Mouse (Mus musculus) inflammation-experienced regulatory T-cells, adult 6 months (primary cell): ENCODE results near the gene Nudt17. TPM values are rescaled to one million over a fixed set of nuclear protein-coding genes. Genes with fewer than 3 reads are reported as not detected.
"Not testable (repeated sequence)": the region's sequence is repeated elsewhere in the genome, so short reads cannot be mapped to it uniquely, and the experiment has no call there.

Experiments
- ATAC-seq: one replicate; pipeline ENCODE4 v1.8.0; 2017
- polyA plus RNA-seq, 3 experiments: library from polyadenylated mRNA; unstranded; fragments of 100-300 nt; shearing (Covaris generic); gene quantifications; one replicate each; pipeline ENCODE4 v1.2.1; 2017

The Nudt17 gene
- polyA plus RNA-seq = 1 to 10 TPM in 2 of 3 experiments, under 1 TPM in 1; 0.86 to 2.5 (median 1.3) TPM

DNA sequence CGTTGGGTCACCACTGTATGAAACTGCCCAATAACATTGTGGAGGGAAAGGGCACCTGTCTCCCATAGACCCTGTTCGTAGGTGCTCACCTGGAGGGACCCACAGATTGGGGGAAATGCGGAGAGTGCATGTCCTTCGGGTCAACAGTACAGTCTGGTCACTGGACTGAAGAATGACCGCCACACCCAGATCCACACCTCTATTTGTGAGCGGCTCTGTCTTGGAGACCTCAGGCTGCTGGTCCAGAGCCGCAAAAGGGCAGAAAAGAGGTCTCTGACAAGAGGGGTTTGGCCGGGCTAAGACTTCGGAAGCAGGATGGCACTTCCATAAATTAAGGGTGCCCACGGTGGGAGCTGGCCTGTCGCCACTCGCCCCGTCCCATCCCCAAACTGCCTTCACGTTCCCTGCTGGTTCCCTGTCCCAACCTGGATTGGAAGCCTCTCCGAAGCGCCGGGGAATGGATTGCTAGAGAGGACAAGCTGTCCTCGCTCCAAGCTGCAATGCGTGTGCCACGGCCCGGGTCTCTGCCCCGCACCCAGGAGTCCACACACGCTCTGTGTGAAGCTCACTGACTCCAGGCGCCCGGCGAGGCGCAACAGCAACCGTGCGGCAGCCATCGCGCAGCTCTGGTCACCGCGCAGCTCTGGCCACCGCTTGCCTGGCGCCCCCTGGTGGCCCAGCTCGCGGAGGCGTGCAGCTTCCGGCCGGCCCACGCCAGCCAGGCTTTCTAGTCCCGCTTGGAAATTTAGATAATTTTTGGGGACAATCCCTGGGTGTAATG is at the start of gene Nudt17:
Gene Nudt17 (minus strand): TSS at position 660 of the 781 bp plus-strand sequence.
- ATAC-seq = peak; percentile 75

DNA sequence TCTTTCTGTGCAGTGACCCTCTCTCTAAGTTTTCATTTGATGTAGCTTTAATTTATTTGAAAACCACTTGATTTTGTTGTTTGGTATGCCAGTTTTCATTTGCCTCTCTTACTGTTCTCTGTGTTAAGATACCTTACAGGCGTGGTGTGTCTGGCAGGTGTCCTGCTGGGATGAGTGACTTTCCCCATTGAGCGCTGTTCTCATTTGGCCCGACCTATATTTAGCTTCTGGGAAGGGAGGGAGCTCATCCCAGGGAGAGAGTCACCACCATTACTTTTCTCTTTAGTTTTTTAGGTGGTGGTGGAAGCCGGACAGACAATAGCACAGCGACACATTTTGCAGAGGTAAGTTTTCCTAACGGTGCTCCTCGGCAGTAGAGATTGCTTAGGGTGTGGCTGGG is 49.3 kb upstream of the Nudt17 start:
- no peak for ATAC-seq

DNA sequence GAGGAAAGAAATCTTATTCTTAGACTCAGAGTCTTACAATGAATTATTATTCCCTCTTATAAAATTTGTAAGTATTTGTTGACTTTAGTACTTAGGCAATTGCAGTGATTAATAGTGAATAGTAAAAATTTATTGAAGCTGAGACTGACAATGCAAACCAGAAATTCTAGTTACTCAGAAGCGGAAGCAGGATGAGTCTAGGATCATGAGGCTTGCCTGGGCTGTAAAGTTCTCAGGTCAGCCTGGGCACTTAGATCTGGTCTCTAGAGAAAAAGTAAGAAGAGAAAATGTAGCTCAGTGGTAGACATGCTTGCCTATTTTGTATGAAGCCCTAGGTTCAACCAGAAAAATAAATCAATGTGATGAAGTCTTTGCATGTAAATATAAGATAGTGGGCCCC is 47.6 kb upstream of the Nudt17 start:
- no peak for ATAC-seq

DNA sequence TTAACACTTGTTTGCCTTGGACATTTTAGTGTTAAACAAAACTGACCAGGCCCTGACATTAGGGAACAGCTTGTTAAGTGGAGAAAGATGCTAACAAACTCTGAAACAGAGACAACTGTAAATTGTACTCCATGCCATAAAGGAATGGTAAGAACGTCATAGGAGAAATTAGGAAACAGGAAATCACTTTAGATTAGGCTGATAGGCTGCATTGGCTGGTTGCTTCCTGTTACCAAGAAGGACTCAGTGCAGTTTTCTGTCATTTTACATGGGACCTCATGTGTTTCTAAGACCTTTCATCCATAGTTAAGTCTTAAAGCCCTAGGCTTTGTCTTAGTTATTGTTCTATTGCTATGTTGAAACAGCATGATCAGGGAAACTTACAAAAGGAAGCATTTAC is 38.5 kb upstream of the Nudt17 start:
- peak; percentile 84 for ATAC-seq

DNA sequence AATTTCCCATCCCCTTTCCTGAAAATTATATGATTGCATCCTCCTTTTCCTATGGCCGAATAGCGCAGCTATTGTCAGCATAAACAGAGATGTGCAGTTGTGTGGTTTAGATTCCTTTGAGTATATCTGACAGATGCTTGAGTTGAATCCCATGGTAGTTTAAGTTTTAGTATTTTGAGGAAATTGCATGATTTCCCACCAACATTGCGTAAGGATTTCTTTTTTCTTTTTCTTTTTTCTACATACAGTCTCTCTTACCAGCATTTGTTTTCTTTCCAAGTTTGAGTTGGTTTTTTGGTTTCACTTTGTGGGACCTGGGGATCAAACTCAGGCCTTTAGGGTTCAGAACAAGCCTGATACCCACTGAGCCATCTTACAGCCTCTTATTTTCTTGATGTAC is 36.0 kb upstream of the Nudt17 start:
- ATAC-seq = no peak

DNA sequence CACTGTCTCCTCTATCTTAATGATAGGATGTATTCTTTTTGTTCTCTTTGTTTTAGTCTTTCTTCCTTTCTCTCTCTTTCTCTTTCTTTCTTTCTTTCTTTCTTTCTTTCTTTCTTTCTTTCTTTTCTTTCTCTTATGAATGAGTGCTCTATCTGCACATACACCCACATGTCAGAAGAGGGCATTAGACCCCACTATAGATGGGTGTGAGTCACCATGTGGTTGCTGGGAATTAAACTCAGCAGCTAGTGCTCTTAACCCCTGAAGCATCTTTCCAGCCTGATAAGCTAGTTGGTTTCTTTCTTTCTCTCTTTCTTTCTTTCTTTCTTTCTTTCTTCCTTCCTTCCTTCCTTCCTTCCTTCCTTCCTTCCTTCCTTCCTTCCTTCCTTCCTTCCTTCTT is 31.9 kb upstream of the Nudt17 start:
- ATAC-seq = not testable (repeated sequence)

DNA sequence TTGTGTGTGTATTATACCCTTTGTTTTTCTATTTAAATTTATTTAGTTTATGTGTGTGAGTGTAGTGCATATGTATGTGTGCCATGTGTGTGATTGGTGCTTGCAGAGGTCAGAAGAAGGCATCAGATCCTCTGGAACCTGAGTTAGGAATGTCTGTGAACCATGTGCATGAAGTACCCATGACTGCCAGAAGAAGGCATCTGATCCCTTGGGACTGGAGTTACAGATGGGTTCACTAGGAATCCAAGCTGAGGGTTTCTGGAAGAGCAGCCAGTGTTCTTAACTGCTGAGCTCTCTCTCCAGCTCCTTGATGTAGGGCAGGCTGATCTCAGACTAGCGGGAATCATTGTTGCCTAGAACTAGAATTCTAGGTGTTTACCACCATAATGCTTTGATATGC is 29.6 kb upstream of the Nudt17 start:
- ATAC-seq = no peak

DNA sequence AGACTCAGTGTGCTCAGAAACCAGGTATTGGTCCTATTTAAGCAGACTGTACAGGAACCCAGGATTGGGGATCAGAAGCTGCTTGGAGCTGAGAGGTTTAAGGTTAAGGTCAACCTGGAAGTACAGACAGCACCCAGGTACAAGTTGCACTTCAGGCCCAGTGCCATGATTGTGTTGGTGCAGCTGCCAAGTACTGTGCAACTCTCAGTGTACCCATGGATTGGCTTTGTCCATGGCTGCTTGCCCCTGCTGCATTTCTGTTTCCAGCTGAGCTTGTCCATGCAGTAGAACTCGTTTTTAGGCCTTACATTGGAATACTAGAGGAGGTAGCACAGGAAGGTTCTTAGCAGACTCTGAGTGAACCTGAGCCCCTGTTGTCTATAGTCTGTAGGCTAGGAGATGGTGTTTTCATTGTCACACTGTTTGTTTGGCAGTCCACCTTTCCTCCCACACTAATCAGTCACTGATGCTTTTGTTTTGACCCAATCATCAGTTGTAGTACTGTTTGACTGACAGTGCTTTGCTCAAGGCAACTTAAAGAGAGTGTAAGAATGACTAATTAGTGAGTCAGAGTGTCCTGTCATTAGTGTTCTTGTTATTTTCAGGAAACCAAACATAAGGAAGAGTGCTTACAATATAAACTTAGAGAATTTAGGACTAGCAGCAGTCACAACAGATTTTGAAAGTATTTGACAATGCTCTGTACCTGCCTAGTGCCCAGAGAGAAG is 28.8 kb upstream of the Nudt17 start:
- no peak for ATAC-seq

DNA sequence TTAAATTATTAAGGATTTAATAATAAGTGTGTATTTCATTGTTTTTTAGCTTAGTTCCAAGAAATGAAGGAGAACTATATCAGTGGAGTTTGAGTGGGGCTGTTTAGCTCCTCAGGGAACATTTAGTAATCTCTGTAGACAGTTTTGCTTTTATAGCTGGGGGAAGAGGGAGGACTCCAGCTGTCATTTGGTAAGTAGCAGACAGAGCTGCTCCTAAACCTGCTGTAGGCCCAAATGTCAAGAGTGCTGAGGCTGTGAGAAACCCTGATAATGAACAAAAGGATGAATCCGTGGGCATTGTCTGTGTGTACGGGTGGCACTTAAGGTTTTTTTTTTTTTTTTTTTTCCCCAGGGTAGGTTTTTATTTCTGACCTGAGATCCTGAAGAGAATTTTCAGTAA is 26.8 kb upstream of the Nudt17 start:
- ATAC-seq = no peak

DNA sequence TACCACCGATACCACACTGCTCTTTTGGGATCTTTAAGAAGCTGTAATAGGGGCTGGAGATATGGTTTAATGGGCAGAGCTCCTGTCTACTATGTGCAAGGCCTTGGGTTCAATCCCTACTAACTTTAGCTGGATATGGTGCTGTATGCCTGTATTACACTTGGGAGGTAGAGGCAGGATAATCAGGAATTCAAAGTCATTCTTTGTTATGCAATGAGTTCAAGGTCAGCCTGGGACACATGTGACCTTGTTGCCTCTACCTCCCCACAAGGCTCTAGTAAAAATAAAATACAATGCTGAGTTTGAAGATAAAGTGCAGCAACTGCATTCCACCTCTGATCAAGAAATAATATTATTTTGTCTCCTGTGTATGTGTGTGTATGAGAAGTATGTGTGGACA is 25.6 kb upstream of the Nudt17 start:
- ATAC-seq = no peak

DNA sequence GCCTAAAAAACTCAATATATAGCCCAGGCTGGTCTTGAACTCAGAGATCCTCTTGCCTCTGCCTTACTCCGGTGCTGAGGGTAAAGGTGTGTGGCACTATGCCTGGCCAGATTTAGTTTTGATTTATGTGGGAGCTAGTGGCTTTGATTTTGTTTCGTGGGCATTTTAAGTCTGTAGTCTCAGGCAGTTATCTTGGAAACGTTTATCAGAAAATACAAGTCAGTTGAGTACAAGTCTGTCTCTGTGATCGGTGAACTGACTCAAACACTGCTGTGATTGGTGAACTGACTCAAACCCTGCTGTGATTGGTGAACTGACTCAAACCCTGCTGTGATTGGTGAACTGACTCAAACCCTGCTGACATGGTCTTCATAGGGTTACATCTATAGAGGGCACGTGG is 22.4 kb upstream of the Nudt17 start:
- no peak for ATAC-seq

DNA sequence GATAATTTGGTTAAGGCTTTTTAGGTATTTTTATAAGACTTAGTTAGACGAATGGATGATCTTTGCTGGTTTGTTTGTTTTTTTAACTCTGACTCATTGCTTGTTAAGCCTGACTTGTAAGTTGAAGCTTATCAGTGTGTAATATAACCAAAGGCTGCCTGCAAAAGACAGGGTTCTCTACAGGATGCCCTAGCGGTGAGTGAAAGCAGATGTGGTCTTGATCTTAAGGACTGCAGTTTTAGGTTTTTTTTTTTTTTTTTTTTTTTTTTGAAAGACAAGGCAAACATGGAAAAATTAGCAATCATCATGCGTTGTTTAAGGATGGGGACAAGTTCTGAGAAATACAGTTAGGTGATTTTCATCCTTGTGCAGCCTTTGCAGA is 21.0 kb upstream of the Nudt17 start:
- ATAC-seq = peak; percentile 25

DNA sequence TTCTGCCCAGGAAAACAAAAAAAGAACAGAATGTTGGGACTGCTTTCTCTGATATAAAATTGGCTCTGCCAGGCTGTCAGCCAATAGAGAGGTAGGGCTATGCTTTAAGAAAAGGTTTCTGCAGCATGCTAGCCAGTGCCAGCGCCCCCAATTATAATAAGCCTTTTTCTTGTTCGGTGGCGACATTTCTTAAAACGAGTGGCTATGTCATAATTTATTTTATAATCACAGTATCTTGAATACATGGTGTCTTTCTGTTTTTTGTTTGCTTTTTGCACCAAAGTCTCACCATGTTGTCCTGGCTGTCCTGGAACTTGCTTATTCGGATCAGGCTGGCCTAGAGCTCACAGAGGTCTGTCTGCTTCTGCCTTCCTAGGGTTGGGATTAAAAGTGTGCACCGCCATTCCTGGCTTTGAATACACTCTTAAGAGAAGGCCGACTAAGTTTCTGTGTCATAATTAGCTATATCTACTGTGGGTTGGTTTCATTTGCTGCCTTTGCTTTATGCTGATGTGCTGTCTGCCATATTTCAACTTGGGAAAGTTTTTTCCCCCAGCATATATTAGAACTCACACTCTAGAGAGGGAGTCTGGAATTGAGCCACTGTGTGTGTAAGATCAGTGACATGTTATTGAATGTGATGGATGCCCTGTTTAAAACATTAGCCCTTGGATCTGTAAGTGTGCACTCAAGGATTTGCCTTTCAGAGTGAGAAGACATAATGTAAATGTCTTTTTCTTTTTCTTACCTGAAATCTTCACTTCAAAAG is 20.5 kb upstream of the Nudt17 start:
- no peak for ATAC-seq

DNA sequence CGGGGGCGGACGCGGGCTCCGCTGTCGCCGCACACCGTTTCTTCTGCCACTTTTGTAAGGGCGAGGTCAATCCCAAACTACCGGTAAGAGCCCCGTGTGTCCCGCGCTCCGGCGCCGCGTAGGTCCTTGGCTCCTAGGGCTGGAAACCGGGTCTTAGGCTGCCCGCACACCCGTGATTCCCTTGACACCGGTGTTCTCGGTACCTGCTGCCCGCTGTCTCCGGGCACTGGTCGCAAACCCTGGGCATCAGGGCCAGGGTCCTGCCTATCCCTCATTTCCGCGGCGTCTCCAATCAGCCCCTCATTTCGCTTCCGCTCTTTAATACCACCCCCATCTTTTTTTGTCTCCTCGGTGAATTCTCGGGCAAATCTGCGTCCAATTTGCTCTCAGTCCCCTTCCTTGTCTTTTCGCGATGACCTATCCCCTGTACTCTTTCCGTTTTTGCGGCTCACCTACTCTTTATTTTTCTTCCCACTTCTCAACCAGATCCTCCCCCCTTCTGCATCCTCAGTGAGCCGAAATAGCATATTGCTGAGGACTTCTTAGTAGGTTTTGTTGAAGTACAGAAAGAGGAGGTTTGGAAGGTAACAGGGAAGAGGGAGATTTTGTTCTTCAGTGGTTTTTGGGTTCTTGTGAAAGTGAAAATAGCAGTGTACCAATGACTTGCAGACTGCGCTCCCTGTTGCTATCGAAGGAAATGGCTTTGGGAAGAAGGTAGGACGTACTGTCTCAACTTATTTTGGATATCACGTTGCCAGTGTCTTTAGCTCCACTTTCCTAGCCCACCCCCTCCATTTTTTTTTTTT is 19.7 kb upstream of the Nudt17 start:
- ATAC-seq = peak; percentile 39

DNA sequence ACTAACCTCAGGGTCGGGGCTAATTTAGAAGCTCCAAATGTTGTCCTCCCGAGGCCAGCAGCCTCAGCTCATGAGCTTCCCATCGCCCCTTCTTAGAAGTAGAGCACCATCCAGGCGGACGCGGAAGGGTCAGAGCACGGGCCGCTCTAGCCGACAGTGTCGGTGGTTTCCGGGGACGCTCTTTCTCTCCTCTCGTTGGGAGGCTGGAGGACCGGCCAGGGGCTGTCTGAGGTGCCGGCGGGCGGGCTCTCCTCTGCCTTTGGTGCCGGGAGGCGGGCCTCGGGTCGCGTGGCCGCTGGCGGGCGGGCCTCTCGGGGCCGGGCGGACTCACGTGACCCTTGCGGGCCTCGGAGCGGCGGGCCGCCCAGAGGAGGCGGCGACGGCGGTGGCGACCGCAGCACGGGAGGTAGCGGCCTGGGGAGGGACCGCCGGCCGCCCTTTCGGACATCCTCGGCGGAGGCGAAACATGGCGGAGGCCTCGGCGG is 19.0 kb upstream of the Nudt17 start, which contains the start of the genes Polr3c and Rnf115:
Gene Polr3c (minus strand): TSS at position 286 of the 485 bp plus-strand sequence.
Gene Rnf115 (plus strand): TSS at position 322 of the 485 bp plus-strand sequence.
- peak; percentile 79 for ATAC-seq

DNA sequence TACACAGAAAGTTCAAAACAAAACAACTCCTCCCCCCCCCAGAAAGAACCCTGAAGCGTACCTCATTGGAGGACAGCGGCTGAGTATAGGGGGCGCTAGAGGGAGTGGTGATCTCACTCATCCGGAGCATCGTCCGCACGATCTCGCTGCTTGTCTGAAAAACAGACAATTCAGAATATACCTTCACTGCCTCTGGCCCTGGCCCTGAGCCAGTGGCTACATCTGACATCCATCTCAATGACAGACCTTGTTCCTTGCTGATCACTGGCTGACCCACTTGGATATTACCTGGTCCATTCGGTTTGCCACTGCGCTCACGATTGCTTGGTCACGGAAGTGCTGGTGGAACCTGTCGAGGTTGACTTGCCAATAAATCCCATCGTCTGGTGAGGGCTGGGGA is 10.8 kb upstream of the Nudt17 start:
- no peak for ATAC-seq

DNA sequence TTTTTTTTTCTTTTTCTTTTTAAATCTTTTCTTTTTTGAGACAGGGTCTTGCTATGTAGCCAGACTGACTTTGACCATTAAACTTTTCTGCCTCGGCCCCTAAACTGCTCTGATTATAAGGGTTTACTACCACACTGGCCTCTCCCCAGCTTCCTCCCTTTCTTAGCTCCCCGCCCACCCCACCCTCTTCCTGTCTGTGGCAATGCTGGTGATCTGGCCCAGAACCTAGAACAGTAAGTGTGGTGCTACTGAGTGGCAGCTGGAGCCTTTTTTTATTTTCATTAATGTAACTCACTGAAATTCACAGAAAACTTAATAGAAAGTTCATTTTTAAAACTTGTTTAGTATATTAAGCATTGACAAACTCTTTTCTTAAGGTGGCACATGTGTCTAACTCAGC is 7.5 kb upstream of the Nudt17 start:
- ATAC-seq = no peak

DNA sequence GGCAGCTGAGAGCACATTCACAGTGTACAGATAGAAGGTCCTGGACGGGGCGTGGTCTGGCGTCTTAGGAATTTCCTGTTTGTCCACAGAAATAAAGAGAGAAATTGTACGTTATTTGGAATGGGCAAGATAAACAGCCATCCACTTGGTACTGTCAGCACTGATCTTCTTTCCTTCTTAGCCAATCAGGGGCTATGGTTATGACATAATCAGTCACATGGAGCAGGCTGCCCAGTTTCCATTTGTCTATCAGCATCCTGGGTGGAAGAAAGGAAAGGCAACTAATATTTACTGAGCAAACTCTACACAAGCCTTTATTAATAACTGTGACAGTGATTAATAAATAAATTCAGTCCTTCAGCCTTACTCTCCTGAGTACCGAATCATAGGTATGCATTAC is 5.9 kb upstream of the Nudt17 start:
- no peak for ATAC-seq

DNA sequence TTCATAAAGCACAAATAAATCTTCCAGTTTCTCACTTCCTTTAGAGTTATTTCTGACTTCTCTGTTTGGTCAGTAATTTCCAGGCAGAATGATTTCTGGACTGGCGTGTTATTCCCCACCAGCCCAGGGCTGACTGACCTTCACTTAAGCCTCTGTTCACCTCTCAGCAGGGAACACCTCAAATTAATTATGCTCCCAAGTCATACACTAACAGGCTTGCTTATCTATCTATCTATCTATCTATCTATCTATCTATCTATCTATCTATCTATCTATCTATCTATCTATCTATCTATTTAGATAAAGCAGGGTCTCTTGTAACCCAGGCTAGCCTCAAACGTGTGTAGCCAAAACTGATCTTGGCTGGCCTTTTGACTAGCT is 312 bp upstream of the Nudt17 start:
- no peak for ATAC-seq

DNA sequence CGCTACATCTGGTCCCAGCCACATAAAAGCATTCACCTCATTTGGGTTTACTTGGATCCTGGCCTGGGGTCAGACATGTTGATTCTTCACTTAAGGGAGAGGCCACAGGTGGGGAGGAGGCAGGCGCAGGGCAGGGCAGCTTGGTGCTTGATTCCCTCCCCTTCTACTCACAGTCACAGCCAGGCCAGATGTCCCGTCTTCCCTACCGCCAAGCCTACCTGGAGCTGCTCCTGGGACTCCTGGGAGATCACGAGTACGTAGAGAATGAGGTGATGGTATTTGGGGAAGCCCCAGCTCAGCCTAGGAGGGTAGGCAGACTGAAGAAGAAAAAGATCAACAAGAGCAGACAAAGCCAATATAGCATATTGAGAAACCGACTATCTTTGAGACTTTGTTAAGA is 1.4 kb downstream of the Nudt17 start:
- ATAC-seq = no peak

DNA sequence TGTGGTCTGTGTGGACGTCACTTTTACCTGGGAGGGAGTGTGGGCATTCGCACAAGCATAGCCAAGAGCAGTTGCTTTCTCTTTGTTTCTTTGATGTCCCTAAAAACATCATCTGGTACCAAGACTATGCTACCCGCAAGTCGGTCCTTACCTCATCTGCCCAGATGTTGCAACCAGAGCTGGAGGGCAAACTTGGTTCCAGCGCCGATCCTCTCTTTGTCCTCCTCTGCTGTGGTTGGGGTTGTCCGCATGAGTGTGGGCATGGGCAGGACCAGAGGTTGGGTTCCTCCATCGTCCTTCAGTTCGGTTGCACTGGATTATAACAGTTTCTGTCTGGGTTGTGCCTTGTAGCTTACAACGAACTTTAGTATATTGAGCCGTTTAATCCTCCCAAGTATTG is 2.1 kb downstream of the Nudt17 start:
- ATAC-seq = no peak

DNA sequence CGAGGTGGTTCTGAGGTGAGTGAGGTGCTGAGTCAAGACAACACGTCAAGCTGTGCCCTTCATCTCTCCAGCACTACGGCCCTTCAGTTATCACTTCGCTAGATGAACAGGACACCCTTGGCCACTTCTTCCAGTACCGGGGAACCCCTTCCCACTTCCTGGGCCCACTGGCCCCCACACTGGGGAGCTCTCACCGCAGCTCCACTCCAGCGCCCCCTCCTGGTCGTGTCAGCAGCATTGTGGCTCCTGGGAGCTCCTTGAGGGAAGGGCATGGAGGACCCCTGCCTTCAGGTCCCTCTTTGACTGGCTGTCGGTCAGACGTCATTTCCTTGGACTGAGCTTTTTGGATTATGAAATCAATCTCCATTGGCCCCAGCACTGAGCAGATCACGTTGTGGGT is 3.6 kb downstream of the Nudt17 start:
- no peak for ATAC-seq
